24 mouse cellular contexts compared by ENCODE assay signal in genomic region chr19:45456896-45457295, GRCm38 (mm10).
"Had no signal": no experiment of that assay in that cellular context is flagged by ENCODE, and none has a peak within 500 bp of the region (broad histone marks: within the 10 kb centered on the region; RNA-seq: fewer than 3 reads in every experiment).

No protein-coding gene starts in this region.

- H3K27ac ChIP-seq: heart, embryonic 13.5 days; heart, embryonic 15.5 days; hindbrain, embryonic 13.5 days; hindbrain, embryonic 15.5 days; hindbrain, postnatal 0 days; kidney, embryonic 15.5 days; kidney, postnatal 0 days; limb, embryonic 13.5 days; limb, embryonic 15.5 days; liver, embryonic 12.5 days; liver, embryonic 14.5 days had no signal

- H3K4me3 ChIP-seq: heart, embryonic 13.5 days; heart, embryonic 15.5 days; hindbrain, embryonic 13.5 days; hindbrain, embryonic 15.5 days; kidney, embryonic 15.5 days; limb, embryonic 13.5 days; limb, embryonic 15.5 days; liver, embryonic 12.5 days had no signal

- DNase-seq: gastrocnemius, postnatal 14 days; gastrocnemius, postnatal 36 days; heart, adult 18-20 months; heart, postnatal 14 days; heart, postnatal 36 days; kidney, adult 11 months; kidney, adult 2 months; kidney, adult 9 months; kidney, postnatal 14 days; kidney, postnatal 36 days; layer of hippocampus, adult 9-11 months; layer of hippocampus, postnatal 36 days; left cerebral cortex, postnatal 4 days had no signal
